Mouse (Mus musculus): ENCODE data around the gene Kcnab1. TPM values are rescaled to one million over a fixed set of nuclear protein-coding genes. Genes with fewer than 3 reads are reported as not detected.

The Kcnab1 gene
- polyA plus RNA-seq, 1 experiment from 2014 or later = 6.2 TPM

GRCm38 (mm10) chr3:65316738-65317137 lies 207.6 kb downstream of the Kcnab1 start:
- no peaks in the 10 kb centered on the region for H3K27me3 ChIP-seq (ENCODE audit: control insufficient read depth, insufficient read depth, low read length)
- DNase-seq (no peak), ATAC-seq (ENCODE audit: low FRiP score, low TSS enrichment) (no peak)
- H3K36me3 ChIP-seq (ENCODE audit: control insufficient read depth, insufficient read depth, low read length) = no peaks in the 10 kb centered on the region
- H3K4me1 ChIP-seq (ENCODE audit: control insufficient read depth, insufficient read depth, low read length) = no peaks in the 10 kb centered on the region
- no peak overlapping the region for H3K27ac ChIP-seq (replicated peaks; ENCODE audit: low read depth, low read length)
- H3K9me3 ChIP-seq (ENCODE audit: control insufficient read depth, low read length) = no peaks in the 10 kb centered on the region
- no peak overlapping the region for H3K4me3 ChIP-seq (replicated peaks; ENCODE audit: low read depth, low read length)
- no peak overlapping the region for H3K9ac ChIP-seq (replicated peaks; ENCODE audit: low read length)
- no peak overlapping the region for H3K4me2 ChIP-seq (ENCODE audit: low read length)

- H3K4me3 ChIP-seq (replicated peaks; ENCODE audit: low read depth, low read length) = no peak overlapping the region
- 39% methylated on average over 10 of the region's 10 CpGs for WGBS
- H3K4me1 ChIP-seq (ENCODE audit: control insufficient read depth, insufficient read depth, low read length) = no peaks in the 10 kb centered on the region
- DNase-seq (peak; percentile 63), ATAC-seq (ENCODE audit: low FRiP score, low TSS enrichment) (no peak)
- H3K9ac ChIP-seq (replicated peaks; ENCODE audit: low read length) = no peak overlapping the region
- no peak overlapping the region for H3K27ac ChIP-seq (replicated peaks; ENCODE audit: low read depth, low read length)
- H3K36me3 ChIP-seq (ENCODE audit: control insufficient read depth, insufficient read depth, low read length) = no peaks in the 10 kb centered on the region
- no peaks in the 10 kb centered on the region for H3K27me3 ChIP-seq (ENCODE audit: control insufficient read depth, insufficient read depth, low read length)
- no peaks in the 10 kb centered on the region for H3K9me3 ChIP-seq (ENCODE audit: control insufficient read depth, low read length)
- no peak overlapping the region for H3K4me2 ChIP-seq (ENCODE audit: low read length)
Observed at GRCm38 (mm10) chr3:65317876-65318537, 208.8 kb downstream of the Kcnab1 start.

- Histone ChIP-seq H3K27ac (replicated peaks; ENCODE audit: low read depth, low read length) (no peak overlapping the region), H3K9me3 (ENCODE audit: control insufficient read depth, low read length) (no peaks in the 10 kb centered on the region), H3K4me2 (ENCODE audit: low read length) (no peak overlapping the region), H3K4me1 (ENCODE audit: control insufficient read depth, insufficient read depth, low read length) (no peaks in the 10 kb centered on the region), H3K27me3 (ENCODE audit: control insufficient read depth, insufficient read depth, low read length) (no peaks in the 10 kb centered on the region), H3K4me3 (replicated peaks; ENCODE audit: low read depth, low read length) (no peak overlapping the region), H3K36me3 (ENCODE audit: control insufficient read depth, insufficient read depth, low read length) (no peaks in the 10 kb centered on the region), H3K9ac (replicated peaks; ENCODE audit: low read length) (no peak overlapping the region)
- DNase-seq = peak; percentile 43
- ATAC-seq (ENCODE audit: low FRiP score, low TSS enrichment) = no peak
- 74% methylated on average over 7 of the region's 7 CpGs for WGBS
Observed at GRCm38 (mm10) chr3:65319248-65320008, 210.2 kb downstream of the Kcnab1 start.

GRCm38 (mm10) chr3:65320990-65321389 lies 211.8 kb downstream of the Kcnab1 start:
- Histone ChIP-seq H3K4me2 (ENCODE audit: low read length) (no peak overlapping the region), H3K9me3 (ENCODE audit: control insufficient read depth, low read length) (no peaks in the 10 kb centered on the region), H3K36me3 (ENCODE audit: control insufficient read depth, insufficient read depth, low read length) (no peaks in the 10 kb centered on the region), H3K27ac (replicated peaks; ENCODE audit: low read depth, low read length) (no peak overlapping the region), H3K4me3 (replicated peaks; ENCODE audit: low read depth, low read length) (no peak overlapping the region), H3K4me1 (ENCODE audit: control insufficient read depth, insufficient read depth, low read length) (no peaks in the 10 kb centered on the region), H3K9ac (replicated peaks; ENCODE audit: low read length) (no peak overlapping the region), H3K27me3 (ENCODE audit: control insufficient read depth, insufficient read depth, low read length) (no peaks in the 10 kb centered on the region)
- 84% methylated on average over 4 of the region's 4 CpGs for WGBS
- ATAC-seq (ENCODE audit: low FRiP score, low TSS enrichment) = no peak
- no peak for DNase-seq

GRCm38 (mm10) chr3:65321981-65322779 lies 213.0 kb downstream of the Kcnab1 start:
- ATAC-seq (ENCODE audit: low FRiP score, low TSS enrichment) (no peak), DNase-seq (no peak)
- H3K9ac ChIP-seq (replicated peaks; ENCODE audit: low read length) = no peak overlapping the region
- no peak overlapping the region for H3K4me3 ChIP-seq (replicated peaks; ENCODE audit: low read depth, low read length)
- no peak overlapping the region for H3K27ac ChIP-seq (replicated peaks; ENCODE audit: low read depth, low read length)
- no peaks in the 10 kb centered on the region for H3K4me1 ChIP-seq (ENCODE audit: control insufficient read depth, insufficient read depth, low read length)
- H3K9me3 ChIP-seq (ENCODE audit: control insufficient read depth, low read length) = no peaks in the 10 kb centered on the region
- H3K36me3 ChIP-seq (ENCODE audit: control insufficient read depth, insufficient read depth, low read length) = no peaks in the 10 kb centered on the region
- 87% methylated on average over 14 of the region's 14 CpGs for WGBS
- H3K4me2 ChIP-seq (ENCODE audit: low read length) = no peak overlapping the region
- no peaks in the 10 kb centered on the region for H3K27me3 ChIP-seq (ENCODE audit: control insufficient read depth, insufficient read depth, low read length)

- WGBS = 60% methylated on average over 3 of the region's 3 CpGs
Observed at GRCm38 (mm10) chr3:65325254-65325653, 216.1 kb downstream of the Kcnab1 start.

GRCm38 (mm10) chr3:65328814-65329213 lies 219.6 kb downstream of the Kcnab1 start:
- no peak overlapping the region for H3K27ac ChIP-seq (replicated peaks; ENCODE audit: low read depth, low read length)
- H3K27me3 ChIP-seq (ENCODE audit: control insufficient read depth, insufficient read depth, low read length) = no peaks in the 10 kb centered on the region
- DNase-seq (no peak), ATAC-seq (ENCODE audit: low FRiP score, low TSS enrichment) (no peak)
- no peak overlapping the region for H3K9ac ChIP-seq (replicated peaks; ENCODE audit: low read length)
- H3K4me2 ChIP-seq (ENCODE audit: low read length) = no peak overlapping the region
- no peaks in the 10 kb centered on the region for H3K36me3 ChIP-seq (ENCODE audit: control insufficient read depth, insufficient read depth, low read length)
- 58% methylated on average over 4 of the region's 4 CpGs for WGBS
- H3K4me1 ChIP-seq (ENCODE audit: control insufficient read depth, insufficient read depth, low read length) = no peaks in the 10 kb centered on the region
- H3K4me3 ChIP-seq (replicated peaks; ENCODE audit: low read depth, low read length) = no peak overlapping the region
- no peaks in the 10 kb centered on the region for H3K9me3 ChIP-seq (ENCODE audit: control insufficient read depth, low read length)

More at GRCm38 (mm10) chr3:65325254-65325653, 216.1 kb downstream of the Kcnab1 start:
- Histone ChIP-seq H3K4me1 (ENCODE audit: control insufficient read depth, insufficient read depth, low read length) (no peaks in the 10 kb centered on the region), H3K27ac (replicated peaks; ENCODE audit: low read depth, low read length) (no peak overlapping the region), H3K27me3 (ENCODE audit: control insufficient read depth, insufficient read depth, low read length) (no peaks in the 10 kb centered on the region), H3K36me3 (ENCODE audit: control insufficient read depth, insufficient read depth, low read length) (no peaks in the 10 kb centered on the region), H3K9me3 (ENCODE audit: control insufficient read depth, low read length) (no peaks in the 10 kb centered on the region), H3K4me2 (ENCODE audit: low read length) (no peak overlapping the region), H3K4me3 (replicated peaks; ENCODE audit: low read depth, low read length) (no peak overlapping the region), H3K9ac (replicated peaks; ENCODE audit: low read length) (no peak overlapping the region)
- DNase-seq = no peak
- no peak for ATAC-seq (ENCODE audit: low FRiP score, low TSS enrichment)

GRCm38 (mm10) chr3:65337835-65338464 lies 228.8 kb downstream of the Kcnab1 start:
- Histone ChIP-seq H3K4me3 (replicated peaks; ENCODE audit: low read depth, low read length) (no peak overlapping the region), H3K9me3 (ENCODE audit: control insufficient read depth, low read length) (no peaks in the 10 kb centered on the region), H3K4me2 (ENCODE audit: low read length) (no peak overlapping the region), H3K27ac (replicated peaks; ENCODE audit: low read depth, low read length) (no peak overlapping the region), H3K9ac (replicated peaks; ENCODE audit: low read length) (no peak overlapping the region), H3K27me3 (ENCODE audit: control insufficient read depth, insufficient read depth, low read length) (no peaks in the 10 kb centered on the region), H3K36me3 (ENCODE audit: control insufficient read depth, insufficient read depth, low read length) (no peaks in the 10 kb centered on the region), H3K4me1 (ENCODE audit: control insufficient read depth, insufficient read depth, low read length) (no peaks in the 10 kb centered on the region)
- DNase-seq (no peak), ATAC-seq (ENCODE audit: low FRiP score, low TSS enrichment) (no peak)
- 91% methylated on average over 10 of the region's 10 CpGs for WGBS
